Mouse (Mus musculus): ENCODE results near the gene Rora.

Gene Rora

DNA sequence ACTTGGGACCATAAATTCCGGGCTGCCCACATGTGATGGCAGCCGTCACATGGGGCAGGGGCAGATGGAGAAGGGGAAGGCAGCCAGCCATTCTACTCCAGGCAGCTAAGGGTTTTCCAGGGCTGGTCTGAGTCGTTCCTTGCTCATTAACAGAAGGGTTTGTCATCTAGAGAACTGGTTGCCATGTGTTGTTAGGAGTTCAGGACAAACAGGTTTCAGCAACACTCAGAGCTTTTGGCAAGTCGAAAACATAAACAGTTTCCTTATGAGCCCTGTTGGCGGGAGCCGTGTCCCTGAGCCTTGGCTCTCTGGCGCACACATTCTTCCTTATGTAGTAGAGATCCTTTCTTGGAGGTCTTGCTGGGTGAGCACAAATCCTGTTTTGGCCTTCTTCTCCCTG, 611.6 kb downstream of the Rora start:
- no peak overlapping the region for H3K4me3 ChIP-seq (replicated peaks; ENCODE audit: low read length)
- TF ChIP-seq CTCF (conservative IDR thresholded peaks at IDR 0.05; ENCODE audit: low read length): no peak
- no peak for TF ChIP-seq NANOG (IDR thresholded peaks at IDR 0.05; ENCODE audit: borderline replicate concordance, low read length)
- no peak for TF ChIP-seq POU5F1 (IDR thresholded peaks at IDR 0.05; ENCODE audit: borderline replicate concordance, low read length)
- no peaks in the 10 kb centered on the region for H3K36me3 ChIP-seq (ENCODE audit: insufficient read depth, low read length)
- H3K9me3 ChIP-seq (ENCODE audit: low read length): no peaks in the 10 kb centered on the region
- no peaks in the 10 kb centered on the region for H3K27me3 ChIP-seq (ENCODE audit: insufficient read depth, low read length)
- no peaks in the 10 kb centered on the region for H3K4me1 ChIP-seq (replicated peaks; ENCODE audit: low read depth, low read length)

DNA sequence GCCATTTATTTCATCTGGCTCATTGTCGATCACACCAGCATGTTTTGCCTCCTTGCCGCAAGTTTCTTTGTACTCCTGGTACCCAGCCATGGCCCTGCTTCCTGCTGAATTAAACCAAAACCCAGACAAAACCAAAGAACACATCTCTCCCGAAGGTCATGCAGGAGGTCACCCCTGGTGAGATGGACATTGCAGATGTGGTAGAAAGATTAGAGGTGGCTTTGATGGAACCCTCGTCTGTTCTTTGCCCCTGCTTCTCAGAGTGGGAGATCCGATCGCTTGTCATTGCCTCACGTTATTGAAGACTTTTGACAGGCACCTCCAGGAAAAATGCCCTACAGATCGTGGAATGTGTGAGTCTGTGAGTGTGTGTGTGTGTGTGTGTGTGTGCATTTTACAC, 616.8 kb downstream of the Rora start:
- no peaks in the 10 kb centered on the region for H3K36me3 ChIP-seq (ENCODE audit: insufficient read depth, low read length)
- no peaks in the 10 kb centered on the region for H3K9me3 ChIP-seq (ENCODE audit: low read length)
- TF ChIP-seq CTCF (conservative IDR thresholded peaks at IDR 0.05; ENCODE audit: low read length): no peak
- no peak for TF ChIP-seq NANOG (IDR thresholded peaks at IDR 0.05; ENCODE audit: borderline replicate concordance, low read length)
- TF ChIP-seq POU5F1 (IDR thresholded peaks at IDR 0.05; ENCODE audit: borderline replicate concordance, low read length): no peak
- H3K27me3 ChIP-seq (ENCODE audit: insufficient read depth, low read length): no peaks in the 10 kb centered on the region
- H3K4me3 ChIP-seq (replicated peaks; ENCODE audit: low read length): no peak overlapping the region
- H3K4me1 ChIP-seq (replicated peaks; ENCODE audit: low read depth, low read length): no peaks in the 10 kb centered on the region

DNA sequence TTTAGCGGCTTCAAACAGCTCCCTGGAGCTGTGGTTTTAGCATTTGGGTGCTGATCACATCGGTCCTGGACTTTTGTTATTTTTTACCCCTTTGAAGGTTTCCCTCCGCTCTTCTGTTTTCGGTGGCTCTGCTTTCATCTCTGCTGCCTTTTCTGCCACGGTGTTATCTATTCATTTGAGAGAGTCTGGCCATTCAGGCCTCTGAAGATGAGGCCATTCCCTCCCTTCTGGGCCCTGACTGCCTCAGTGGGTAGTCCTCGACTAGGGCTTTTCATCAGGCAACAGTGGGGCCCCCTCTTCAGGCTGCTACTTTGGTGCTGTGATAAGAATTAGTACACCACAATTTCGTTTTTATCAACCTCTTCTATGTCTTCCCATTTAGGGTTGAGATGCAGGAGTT, 617.3 kb downstream of the Rora start:
- TF ChIP-seq POU5F1 (IDR thresholded peaks at IDR 0.05; ENCODE audit: borderline replicate concordance, low read length) (no peak), CTCF (conservative IDR thresholded peaks at IDR 0.05; ENCODE audit: low read length) (no peak), NANOG (IDR thresholded peaks at IDR 0.05; ENCODE audit: borderline replicate concordance, low read length) (no peak)
- no peaks in the 10 kb centered on the region for H3K27me3 ChIP-seq (ENCODE audit: insufficient read depth, low read length)

DNA sequence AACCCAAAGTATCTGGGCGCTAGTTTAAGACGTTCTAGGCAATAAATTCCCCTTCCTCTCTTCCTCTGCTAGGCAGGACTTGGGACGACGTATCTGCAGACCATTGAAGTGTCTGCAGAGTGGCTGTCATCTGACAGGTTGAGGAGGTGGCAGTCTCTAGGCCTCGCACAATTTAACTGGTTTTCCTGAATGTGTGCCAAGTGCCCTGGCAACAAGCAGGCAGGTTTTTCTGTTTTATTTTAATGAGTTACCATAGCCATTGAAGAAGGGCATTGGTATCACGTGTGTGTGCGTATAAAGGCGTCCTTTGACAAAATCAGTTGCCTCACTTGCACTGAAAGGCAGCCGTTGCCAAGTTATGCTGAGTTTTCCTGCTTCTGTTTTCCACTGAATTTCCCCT, 619.3 kb downstream of the Rora start:
- no peak overlapping the region for H3K4me3 ChIP-seq (replicated peaks; ENCODE audit: low read length)
- TF ChIP-seq POU5F1 (IDR thresholded peaks at IDR 0.05; ENCODE audit: borderline replicate concordance, low read length) (no peak), CTCF (conservative IDR thresholded peaks at IDR 0.05; ENCODE audit: low read length) (no peak), NANOG (IDR thresholded peaks at IDR 0.05; ENCODE audit: borderline replicate concordance, low read length) (no peak)
- H3K4me1 ChIP-seq (replicated peaks; ENCODE audit: low read depth, low read length): no peaks in the 10 kb centered on the region
- H3K9me3 ChIP-seq (ENCODE audit: low read length): no peaks in the 10 kb centered on the region
- H3K36me3 ChIP-seq (ENCODE audit: insufficient read depth, low read length): no peaks in the 10 kb centered on the region
- H3K27me3 ChIP-seq (ENCODE audit: insufficient read depth, low read length): no peaks in the 10 kb centered on the region

More for the DNA sequence above, 617.3 kb downstream of the Rora start:
- Histone ChIP-seq H3K4me3 (replicated peaks; ENCODE audit: low read length) (no peak overlapping the region), H3K4me1 (replicated peaks; ENCODE audit: low read depth, low read length) (no peaks in the 10 kb centered on the region), H3K9me3 (ENCODE audit: low read length) (no peaks in the 10 kb centered on the region), H3K36me3 (ENCODE audit: insufficient read depth, low read length) (no peaks in the 10 kb centered on the region)

DNA sequence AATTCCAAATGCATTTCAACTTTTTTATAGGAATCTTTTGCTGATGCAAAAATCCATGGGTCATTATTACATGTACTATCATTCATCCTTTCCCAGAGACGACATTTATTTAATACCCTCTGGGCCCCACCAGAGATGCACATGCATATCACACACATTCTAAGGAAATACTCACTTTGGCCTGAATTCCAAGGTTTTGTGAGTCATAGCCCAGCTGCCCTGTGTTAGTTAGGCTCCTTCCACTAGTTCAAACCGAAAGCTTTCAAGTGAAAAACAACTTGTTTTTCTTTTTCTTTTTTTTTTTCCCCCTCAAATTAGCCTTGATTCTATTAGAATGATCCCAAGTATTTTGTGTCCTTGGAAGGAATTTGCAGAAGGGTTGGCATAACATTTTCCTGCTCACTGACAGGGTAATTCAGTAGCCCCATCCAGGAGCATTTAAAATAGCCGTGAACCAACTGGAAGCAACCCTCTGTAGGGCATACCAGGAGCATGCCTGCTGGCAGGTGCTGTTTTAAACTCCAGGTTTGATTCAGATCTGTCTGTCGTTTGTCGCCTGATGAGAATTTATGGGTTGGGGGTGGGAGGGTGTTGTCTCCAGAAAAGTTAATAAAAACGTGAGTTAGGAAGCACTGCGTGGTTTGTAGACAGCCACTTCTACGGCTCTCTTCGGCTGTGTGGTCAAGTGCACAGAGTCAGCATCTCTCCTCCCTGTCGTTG, 621.3 kb downstream of the Rora start:
- Histone ChIP-seq H3K27me3 (ENCODE audit: insufficient read depth, low read length) (no peaks in the 10 kb centered on the region), H3K4me1 (replicated peaks; ENCODE audit: low read depth, low read length) (no peaks in the 10 kb centered on the region), H3K4me3 (replicated peaks; ENCODE audit: low read length) (no peak overlapping the region), H3K36me3 (ENCODE audit: insufficient read depth, low read length) (no peaks in the 10 kb centered on the region), H3K9me3 (ENCODE audit: low read length) (no peaks in the 10 kb centered on the region)
- no peak for TF ChIP-seq NANOG (IDR thresholded peaks at IDR 0.05; ENCODE audit: borderline replicate concordance, low read length)
- no peak for TF ChIP-seq CTCF (conservative IDR thresholded peaks at IDR 0.05; ENCODE audit: low read length)
- no peak for TF ChIP-seq POU5F1 (IDR thresholded peaks at IDR 0.05; ENCODE audit: borderline replicate concordance, low read length)

DNA sequence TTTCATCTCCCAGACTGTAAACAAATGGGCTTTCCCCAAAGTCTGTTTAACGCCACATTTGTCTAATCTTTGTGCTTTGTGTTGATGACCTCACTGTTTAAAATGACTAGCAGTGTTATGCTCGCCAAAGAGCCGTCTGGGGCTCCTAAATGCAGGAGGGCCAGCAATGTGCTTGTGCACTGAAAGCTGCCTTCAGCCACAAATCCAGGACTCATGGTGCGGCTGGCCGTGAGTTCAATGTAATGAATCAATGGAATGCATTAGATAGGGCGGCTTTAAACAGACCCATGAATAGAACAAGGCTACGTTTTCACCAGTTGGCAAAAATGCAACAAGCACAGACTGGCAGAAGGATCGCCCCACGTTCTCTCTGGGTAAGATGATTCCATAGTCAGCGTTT, 623.7 kb downstream of the Rora start:
- H3K27me3 ChIP-seq (ENCODE audit: insufficient read depth, low read length): no peaks in the 10 kb centered on the region
- no peaks in the 10 kb centered on the region for H3K4me1 ChIP-seq (replicated peaks; ENCODE audit: low read depth, low read length)
- H3K36me3 ChIP-seq (ENCODE audit: insufficient read depth, low read length): no peaks in the 10 kb centered on the region
- H3K4me3 ChIP-seq (replicated peaks; ENCODE audit: low read length): no peak overlapping the region
- TF ChIP-seq NANOG (IDR thresholded peaks at IDR 0.05; ENCODE audit: borderline replicate concordance, low read length) (no peak), CTCF (conservative IDR thresholded peaks at IDR 0.05; ENCODE audit: low read length) (no peak), POU5F1 (IDR thresholded peaks at IDR 0.05; ENCODE audit: borderline replicate concordance, low read length) (no peak)
- H3K9me3 ChIP-seq (ENCODE audit: low read length): no peaks in the 10 kb centered on the region

DNA sequence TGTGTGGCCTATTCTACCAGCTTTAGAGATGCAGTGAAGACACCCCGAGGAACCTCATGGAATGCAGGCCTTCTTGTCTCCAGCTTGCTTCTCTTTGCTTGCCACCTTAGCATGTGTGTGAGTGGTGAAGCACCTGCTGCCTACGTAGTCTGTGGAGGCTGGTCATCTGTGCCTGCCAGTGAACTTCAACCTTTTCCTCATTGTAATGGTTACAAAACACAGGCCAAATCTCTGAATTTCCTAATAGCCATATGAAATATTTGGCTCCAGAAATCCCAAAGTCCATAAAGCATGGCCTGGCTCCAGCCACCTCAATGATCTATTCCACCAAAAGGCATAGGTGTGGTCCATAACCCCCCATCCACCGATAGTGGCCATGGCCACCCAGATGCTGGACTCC, 631.4 kb downstream of the Rora start:
- no peaks in the 10 kb centered on the region for H3K9me3 ChIP-seq (ENCODE audit: low read length)
- TF ChIP-seq NANOG (IDR thresholded peaks at IDR 0.05; ENCODE audit: borderline replicate concordance, low read length): no peak
- no peak for TF ChIP-seq POU5F1 (IDR thresholded peaks at IDR 0.05; ENCODE audit: borderline replicate concordance, low read length)
- TF ChIP-seq CTCF (conservative IDR thresholded peaks at IDR 0.05; ENCODE audit: low read length): no peak
- H3K4me1 ChIP-seq (replicated peaks; ENCODE audit: low read depth, low read length): peaks cover 10% of the 10 kb centered on the region
- H3K36me3 ChIP-seq (ENCODE audit: insufficient read depth, low read length): no peaks in the 10 kb centered on the region
- peaks cover 13% of the 10 kb centered on the region for H3K27me3 ChIP-seq (ENCODE audit: insufficient read depth, low read length)
- H3K4me3 ChIP-seq (replicated peaks; ENCODE audit: low read length): no peak overlapping the region

DNA sequence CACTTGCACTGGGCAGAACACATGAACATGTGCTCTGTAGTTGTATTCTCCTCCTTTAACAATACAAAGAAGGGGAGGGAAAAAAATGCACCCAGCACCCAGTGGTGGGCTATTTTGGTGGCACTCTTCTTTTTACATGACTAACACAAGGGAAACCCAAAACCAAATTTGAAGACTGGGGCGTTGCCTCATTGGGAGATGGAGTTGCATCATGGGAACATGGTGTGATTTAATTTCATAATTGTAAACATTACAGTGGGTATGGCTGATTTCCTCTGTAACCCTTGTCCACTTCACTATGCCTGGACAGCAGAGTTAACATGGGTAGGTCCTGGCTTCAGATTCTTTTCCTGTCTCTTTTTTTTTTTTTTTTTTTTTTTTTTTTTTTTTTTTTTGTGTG, 634.5 kb downstream of the Rora start:
- TF ChIP-seq POU5F1 (IDR thresholded peaks at IDR 0.05; ENCODE audit: borderline replicate concordance, low read length) (no peak), CTCF (conservative IDR thresholded peaks at IDR 0.05; ENCODE audit: low read length) (no peak), NANOG (IDR thresholded peaks at IDR 0.05; ENCODE audit: borderline replicate concordance, low read length) (no peak)
- Histone ChIP-seq H3K27me3 (ENCODE audit: insufficient read depth, low read length) (peaks cover 41% of the 10 kb centered on the region), H3K4me3 (replicated peaks; ENCODE audit: low read length) (no peak overlapping the region), H3K4me1 (replicated peaks; ENCODE audit: low read depth, low read length) (peaks cover 18% of the 10 kb centered on the region), H3K9me3 (ENCODE audit: low read length) (no peaks in the 10 kb centered on the region), H3K36me3 (ENCODE audit: insufficient read depth, low read length) (no peaks in the 10 kb centered on the region)

DNA sequence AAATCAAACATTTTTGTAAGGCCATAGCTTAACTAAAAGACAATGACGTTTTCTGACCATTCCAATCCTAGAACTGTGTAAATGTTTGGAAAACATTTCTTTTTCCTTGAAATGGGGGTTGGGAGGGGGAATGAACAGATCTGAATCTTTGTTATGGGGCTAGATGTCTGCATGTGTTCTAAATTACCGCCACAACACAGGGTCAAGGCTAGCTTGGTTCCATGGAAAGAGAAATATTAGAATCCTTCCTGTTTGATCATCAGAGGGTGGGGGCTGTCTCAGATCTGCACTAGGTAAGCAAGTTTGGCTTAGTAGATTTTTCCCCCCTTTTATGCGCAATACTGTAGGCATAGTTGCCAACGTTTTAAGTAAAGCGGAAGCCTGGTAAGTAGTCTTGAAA, 635.0 kb downstream of the Rora start:
- Histone ChIP-seq H3K4me1 (replicated peaks; ENCODE audit: low read depth, low read length) (peaks cover 18% of the 10 kb centered on the region), H3K9me3 (ENCODE audit: low read length) (no peaks in the 10 kb centered on the region), H3K27me3 (ENCODE audit: insufficient read depth, low read length) (peaks cover 44% of the 10 kb centered on the region), H3K4me3 (replicated peaks; ENCODE audit: low read length) (no peak overlapping the region), H3K36me3 (ENCODE audit: insufficient read depth, low read length) (no peaks in the 10 kb centered on the region)
- TF ChIP-seq POU5F1 (IDR thresholded peaks at IDR 0.05; ENCODE audit: borderline replicate concordance, low read length): no peak
- no peak for TF ChIP-seq CTCF (conservative IDR thresholded peaks at IDR 0.05; ENCODE audit: low read length)
- TF ChIP-seq NANOG (IDR thresholded peaks at IDR 0.05; ENCODE audit: borderline replicate concordance, low read length): no peak

Data from E14TG2a.4 (cell line).